Mouse (Mus musculus): ENCODE results near the gene D630023F18Rik.

Gene D630023F18Rik

GRCm38 (mm10) chr1:65109756-65110435, 13.1 kb downstream of the D630023F18Rik start:
- no peak for DNase-seq (ENCODE audit: low spot score)

- no peak for DNase-seq (ENCODE audit: low spot score)
Measured at GRCm38 (mm10) chr1:65109196-65109595, 13.8 kb downstream of the D630023F18Rik start.

- DNase-seq (ENCODE audit: low spot score) = no peak
Measured at GRCm38 (mm10) chr1:65107654-65108279, 15.2 kb downstream of the D630023F18Rik start.

- DNase-seq (ENCODE audit: low spot score) = no peak
Measured at GRCm38 (mm10) chr1:65103273-65103672, 19.7 kb downstream of the D630023F18Rik start, which contains the start of gene Cryga. Cryga (minus strand) TSS chr1:65103373.

GRCm38 (mm10) chr1:65096953-65097352, 26.1 kb downstream of the D630023F18Rik start:
- DNase-seq (ENCODE audit: low spot score) = no peak

GRCm38 (mm10) chr1:65091566-65091965, 31.4 kb downstream of the D630023F18Rik start:
- DNase-seq (ENCODE audit: low spot score) = no peak

GRCm38 (mm10) chr1:65090370-65090769, 32.6 kb downstream of the D630023F18Rik start:
- DNase-seq (ENCODE audit: low spot score) = no peak

GRCm38 (mm10) chr1:65088567-65089356, 34.3 kb downstream of the D630023F18Rik start:
- no peak for DNase-seq (ENCODE audit: low spot score)

GRCm38 (mm10) chr1:65082188-65082587, 40.8 kb downstream of the D630023F18Rik start, which contains the start of gene Crygb:
Crygb (minus strand) TSS chr1:65082288.
- DNase-seq (ENCODE audit: low spot score) = no peak

GRCm38 (mm10) chr1:65075607-65076006, 47.4 kb downstream of the D630023F18Rik start:
- DNase-seq (ENCODE audit: low spot score) = peak; percentile 43

- DNase-seq (ENCODE audit: low spot score) = no peak
Measured at GRCm38 (mm10) chr1:65073589-65073988, 49.4 kb downstream of the D630023F18Rik start, which contains the start of gene Crygc. Crygc (minus strand) TSS chr1:65073689.

- no peak for DNase-seq (ENCODE audit: low spot score)
Measured at GRCm38 (mm10) chr1:65067842-65068241, 55.2 kb downstream of the D630023F18Rik start.

- DNase-seq (ENCODE audit: low spot score) = peak; percentile 61
Measured at GRCm38 (mm10) chr1:65064201-65064600, 58.8 kb downstream of the D630023F18Rik start.

- no peak for DNase-seq (ENCODE audit: low spot score)
Measured at GRCm38 (mm10) chr1:65063352-65063751, 59.7 kb downstream of the D630023F18Rik start, which contains the start of gene Crygd. Crygd (minus strand) TSS chr1:65063452.
